Mouse (Mus musculus): ENCODE results near the gene A730071L15Rik.

GRCm38 (mm10) chr11:6200087-6200569, 299 bp downstream of the A730071L15Rik start, which contains the start of gene Nudcd3:
- no peak for TF ChIP-seq CTCF (IDR thresholded peaks at IDR 0.05; ENCODE audit: control insufficient read depth, insufficient read depth, insufficient replicate concordance, low read depth, low read length)
- TF ChIP-seq POLR2A (IDR thresholded peaks at IDR 0.05; ENCODE audit: control insufficient read depth, low read depth, low read length), result peak; percentile 85

Measured in testis, adult 2 months (tissue).